Mouse (Mus musculus) CH12.LX (cell line): ENCODE results near the gene Iqschfp.
A peak's percentile ranks its signal among the peaks of the same experiment; 100 is the strongest.

Experiments used
- CTCF ChIP-seq, 2 experiments: IDR thresholded peaks in 1 of 2; conservative IDR thresholded peaks in 1 of 2; 2 replicates each; pipeline ENCODE4 v1.5.1; 2011 to 2012; ENCODE audit warnings: low read depth in 2 of 2, low read length in 2 of 2, improper control_type of control experiment in 1 of 2, inconsistent platforms in 1 of 2, mild to moderate bottlenecking in 1 of 2, moderate library complexity in 1 of 2
- HCFC1 ChIP-seq: IDR thresholded peaks from 2 replicates; pipeline ENCODE4 v1.6.1; 2012; ENCODE audit warnings: low read depth, mild to moderate bottlenecking, inconsistent platforms, low read length, improper control_type of control experiment
- NELFE ChIP-seq: IDR thresholded peaks from 2 replicates; pipeline ENCODE4 v1.6.1; 2011; ENCODE audit warnings: low read depth, low read length, improper control_type of control experiment
- POLR2A ChIP-seq: IDR thresholded peaks from 2 replicates; pipeline ENCODE4 v1.6.1; 2011; ENCODE audit warnings: low read depth, mild to moderate bottlenecking, improper control_type of control experiment, low read length
- ZC3H11A ChIP-seq: IDR thresholded peaks from 2 replicates; pipeline ENCODE4 v1.6.1; 2012; ENCODE audit warnings: low read depth, mild to moderate bottlenecking, inconsistent platforms, low read length, improper control_type of control experiment
- ZMIZ1 ChIP-seq: IDR thresholded peaks from 2 replicates; pipeline ENCODE4 v1.6.1; 2012; ENCODE audit warnings: low read depth, mild to moderate bottlenecking, inconsistent platforms, low read length, improper control_type of control experiment

DNA sequence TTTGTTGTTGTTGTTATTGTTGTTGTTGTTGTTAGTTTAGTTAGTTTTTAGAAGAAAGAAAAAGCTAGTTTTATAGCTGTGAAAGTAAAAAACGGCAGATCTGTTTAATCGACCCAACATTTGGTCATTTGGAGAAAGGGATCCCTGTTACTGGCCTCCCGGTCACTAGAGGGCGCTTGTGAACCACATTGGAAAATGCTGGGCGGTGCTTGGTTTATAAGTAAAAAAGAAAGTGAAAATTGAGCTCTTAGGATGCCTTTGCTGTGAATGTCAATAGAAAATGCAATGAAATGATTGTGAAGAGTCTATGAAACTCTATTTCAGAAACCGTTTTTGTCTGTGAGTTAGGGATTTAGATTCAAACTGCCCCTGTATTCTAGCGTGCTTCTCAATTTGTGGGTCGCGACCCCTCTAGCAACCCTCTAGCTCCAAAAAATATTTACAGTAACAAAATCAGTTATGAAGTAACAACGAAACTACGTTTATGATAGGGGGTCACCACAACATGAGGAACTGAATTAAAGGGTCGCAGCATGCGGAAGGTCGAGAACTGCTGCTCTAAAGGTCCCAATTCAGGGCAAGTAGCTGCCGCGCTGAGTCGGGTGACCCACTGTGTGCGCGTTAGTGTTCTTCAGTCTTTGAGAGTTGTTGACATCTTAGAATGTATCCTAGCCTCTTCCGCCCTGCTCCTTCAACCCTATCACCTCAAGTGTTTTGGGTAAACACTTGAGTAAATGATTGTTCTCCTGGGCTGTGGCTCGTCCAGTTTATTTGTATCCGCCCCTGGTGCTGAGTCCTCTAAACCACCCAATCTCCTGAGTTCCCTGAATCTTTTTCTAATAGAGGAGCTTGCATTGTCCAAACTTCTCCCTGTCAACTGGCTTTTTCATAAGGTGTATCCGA, 164.6 kb downstream of the Iqschfp start:
- peak; percentile 64 to 85 for TF ChIP-seq CTCF (conservative IDR thresholded peaks at IDR 0.05 in 1 of 2, IDR thresholded peaks at IDR 0.05 in 1 of 2; ENCODE audit: low read depth in 2 of 2, low read length in 2 of 2)
- TF ChIP-seq NELFE: peak; percentile 43; the same call in 1 of the 2 replicates
- no peak for TF ChIP-seq POLR2A
- no peak for TF ChIP-seq ZC3H11A
- TF ChIP-seq HCFC1: peak; percentile 57
- TF ChIP-seq ZMIZ1: no peak
